Mouse (Mus musculus) hindbrain, postnatal 0 days (tissue): ENCODE results near the gene Hoxa10. TPM values are rescaled to one million over a fixed set of nuclear protein-coding genes. Genes with fewer than 3 reads are reported as not detected.
A peak's percentile ranks its signal among the peaks of the same experiment; 100 is the strongest.

Experiments
- ATAC-seq: fragments of 200-750 bp; cut with Nextera tagmentation; 2 replicates; pipeline ENCODE4 v1.8.0; 2017; ENCODE audit warnings: mild to moderate bottlenecking, moderate TSS enrichment, moderate library complexity
- DNase-seq: peaks from one replicate; pipeline ENCODE4 v3.0.0-alpha.2; 2015; ENCODE audit warnings: low spot score
- H3K27ac ChIP-seq: fragments of 300-500 bp; sonication (generic); 2 replicates; pipeline ENCODE4 v1.5.1; 2014; ENCODE audit warnings: mild to moderate bottlenecking
- H3K27me3 ChIP-seq: fragments of 300-500 bp; sonication (generic); 2 replicates; pipeline ENCODE4 v1.6.1; 2014; ENCODE audit warnings: low read length, mixed read lengths; ENCODE audit not compliant: insufficient read depth
- H3K36me3 ChIP-seq: fragments of 300-500 bp; sonication (generic); 2 replicates; pipeline ENCODE4 v1.6.1; 2014; ENCODE audit warnings: low read length, mixed read lengths; ENCODE audit not compliant: insufficient read depth
- H3K4me1 ChIP-seq: fragments of 300-500 bp; sonication (generic); 2 replicates; pipeline ENCODE4 v1.6.1; 2014; ENCODE audit warnings: antibody characterized with exemption, low read length, mixed read lengths; ENCODE audit not compliant: insufficient read depth
- H3K4me2 ChIP-seq: fragments of 300-500 bp; sonication (generic); 2 replicates; pipeline ENCODE4 v1.6.1; 2014; ENCODE audit warnings: low read depth, mild to moderate bottlenecking, low read length, moderate library complexity, mixed read lengths
- H3K4me3 ChIP-seq: fragments of 300-500 bp; sonication (generic); 2 replicates; pipeline ENCODE4 v1.5.1; 2014; ENCODE audit warnings: low read length
- H3K9ac ChIP-seq: fragments of 300-500 bp; sonication (generic); replicated peaks from 2 replicates; pipeline ENCODE4 v1.6.1; 2014; ENCODE audit warnings: mild to moderate bottlenecking, low read length, moderate library complexity, mixed read lengths
- H3K9me3 ChIP-seq: fragments of 300-500 bp; sonication (generic); 2 replicates; pipeline ENCODE4 v1.6.1; 2016; ENCODE audit warnings: low read length, mixed read lengths
- CTCF ChIP-seq: IDR thresholded peaks from 2 replicates; pipeline ENCODE4 v1.5.1; 2016; ENCODE audit warnings: antibody characterized with exemption, control low read depth, low read depth
- WGBS: fragments of 180-500 bp; shearing (Covaris S2); extraction: QIAGEN DNeasy Blood & Tissue Kit; methylation state at CpG from one replicate; pipeline ENCODE4 v1.1.7; 2014; 5-methylcytosine and 5-hydroxymethylcytosine counted together
- microRNA counts: library from miRNA; unstranded; fragments of <30 nt; microRNA quantifications from one replicate; lab custom pipeline; 2015
- microRNA-seq, 2 experiments: library from miRNA; unstranded; fragments of <30 nt; microRNA quantifications; one replicate each; pipeline ENCODE4; 2016
- polyA plus RNA-seq: library from polyadenylated mRNA; unstranded; fragments of >200 nt; fragmentation: Nextera tagmentation; extraction: Ambion mirVana; gene quantifications from 2 replicates; pipeline ENCODE4 v1.2.1, GENCODE M21; 2015
- total RNA-seq: library from RNA; depleted of rRNA; stranded (reverse); fragments of >200 nt; gene quantifications from 2 replicates; pipeline ENCODE4 v1.2.3, GENCODE M21; 2014; rRNA removed

Hoxa10 gene
- total and polyA plus RNA-seq, 2 experiments from 2014 or later = not detected

DNA sequence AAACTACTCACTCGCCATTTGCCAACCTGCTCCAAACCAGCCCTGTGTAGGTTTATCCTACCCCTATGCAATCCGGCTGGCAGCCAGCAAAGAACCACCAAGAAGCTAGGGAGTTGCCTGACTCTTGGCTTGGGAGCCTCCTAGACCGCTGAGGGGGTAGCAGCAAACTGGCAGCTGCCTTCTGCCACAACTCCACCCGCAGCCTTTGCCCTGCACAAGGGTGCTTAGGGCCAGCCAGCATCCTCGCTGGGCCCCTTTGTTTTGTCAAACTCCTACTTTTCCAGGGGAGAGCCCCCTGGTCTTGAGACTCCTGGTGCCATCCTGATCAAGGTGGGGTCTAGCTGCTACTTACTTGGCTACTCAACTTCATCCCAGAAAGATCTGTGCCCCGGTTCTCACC lies 56.0 kb downstream of the Hoxa10 start:
- peak overlapping the region; percentile 45; the same call in 1 of the 2 replicates for H3K27ac ChIP-seq
- 6% methylated on average over 6 of the region's 6 CpGs for WGBS
- peaks cover 93% of the 10 kb centered on the region for H3K27me3 ChIP-seq
- no peak overlapping the region for H3K9ac ChIP-seq
- no peak for ATAC-seq
- H3K36me3 ChIP-seq = no peaks in the 10 kb centered on the region
- no peak overlapping the region for H3K4me3 ChIP-seq
- DNase-seq = no peak
- no peak for TF ChIP-seq CTCF
- H3K9me3 ChIP-seq = no peaks in the 10 kb centered on the region
- peak overlapping the region; percentile 30; the same call in 1 of the 2 replicates for H3K4me2 ChIP-seq
- H3K4me1 ChIP-seq = 0 out of 2 replicates have a peak, but pooled peaks cover 4% of the 10 kb centered on the region

- Histone ChIP-seq H3K9ac (no peak overlapping the region), H3K27ac (0 out of 2 replicates have a peak overlapping the region, but pooled peaks have one; percentile 45), H3K4me1 (0 out of 2 replicates have a peak, but pooled peaks cover 4% of the 10 kb centered on the region), H3K36me3 (no peaks in the 10 kb centered on the region), H3K27me3 (peaks cover 97% of the 10 kb centered on the region), H3K9me3 (no peaks in the 10 kb centered on the region), H3K4me3 (no peak overlapping the region), H3K4me2 (0 out of 2 replicates have a peak overlapping the region, but pooled peaks have one; percentile 5)
- WGBS = 13% methylated on average over 10 of the region's 10 CpGs
- no peak for TF ChIP-seq CTCF
- no peak for DNase-seq
- no peak for ATAC-seq
These were observed 57.2 kb downstream of the Hoxa10 start for GRCm38 (mm10) chr6:52183311-52184080.

GRCm38 (mm10) chr6:52182793-52183192 lies 57.9 kb downstream of the Hoxa10 start:
- Histone ChIP-seq H3K36me3 (no peaks in the 10 kb centered on the region), H3K27me3 (peaks cover 90% of the 10 kb centered on the region), H3K4me2 (peak overlapping the region; percentile 5; the same call in 1 of the 2 replicates), H3K4me3 (no peak overlapping the region), H3K9ac (no peak overlapping the region), H3K9me3 (no peaks in the 10 kb centered on the region), H3K27ac (no peak overlapping the region), H3K4me1 (0 out of 2 replicates have a peak, but pooled peaks cover 4% of the 10 kb centered on the region)
- WGBS = 19% methylated on average over 1 of the region's 1 CpGs
- ATAC-seq = no peak
- no peak for TF ChIP-seq CTCF
- no peak for DNase-seq

- no peak for TF ChIP-seq CTCF
- Histone ChIP-seq H3K9me3 (no peaks in the 10 kb centered on the region), H3K4me1 (0 out of 2 replicates have a peak, but pooled peaks cover 4% of the 10 kb centered on the region), H3K27me3 (peaks cover 82% of the 10 kb centered on the region), H3K4me2 (peak overlapping the region; percentile 5; the same call in 1 of the 2 replicates), H3K27ac (no peak overlapping the region), H3K36me3 (no peaks in the 10 kb centered on the region), H3K9ac (no peak overlapping the region), H3K4me3 (no peak overlapping the region)
- ATAC-seq = no peak
- 25% methylated on average over 2 of the region's 2 CpGs for WGBS
- no peak for DNase-seq
These were observed 58.6 kb downstream of the Hoxa10 start for GRCm38 (mm10) chr6:52182030-52182429.

MicroRNAs within 50 kb of the gene (microRNA counts, 519-probe panel; counts per million panel counts)
- 370 counts per million, percentile 5 among the panel's probes with 10 or more counts for microRNA mmu-miR-196b (lab: Ali Mortazavi, UCI)

Small RNA genes within 50 kb of the gene (microRNA-seq; reads per million reads assigned to microRNA genes)
- 15.0 to 17.5 reads per million in 2 experiments for gene Mir196b

Other genes with a start within 250 kb of the Hoxa10 start
- gene Skap2, start 228.3 kb downstream of the Hoxa10 start, total RNA-seq = 9.8 and 11.1 TPM in 2 replicates
- 28.1 TPM in 2 replicates for gene Skap2, start 228.3 kb downstream of the Hoxa10 start, polyA plus RNA-seq
- 1.1 and 3.7 TPM in 2 replicates for gene Hoxa1, start 82.5 kb downstream of the Hoxa10 start, total RNA-seq
- 1.1 and 1.2 TPM in 2 replicates for gene Hoxa1, start 82.5 kb downstream of the Hoxa10 start, polyA plus RNA-seq
- 20.3 and 24.3 TPM in 2 replicates for gene Hoxa2, start 76.0 kb downstream of the Hoxa10 start, total RNA-seq
- gene Hoxa2, start 76.0 kb downstream of the Hoxa10 start, polyA plus RNA-seq = 16.3 and 16.5 TPM in 2 replicates
- 1.1 and 1.2 TPM in 2 replicates for gene 5730596B20Rik, start 63.4 kb downstream of the Hoxa10 start, total RNA-seq
- gene 5730596B20Rik, start 63.4 kb downstream of the Hoxa10 start, polyA plus RNA-seq = 1.3 and 1.5 TPM in 2 replicates
- gene Hoxa4, start 49.1 kb downstream of the Hoxa10 start, total RNA-seq = 4.8 and 7.3 TPM in 2 replicates
- gene Hoxa4, start 49.1 kb downstream of the Hoxa10 start, polyA plus RNA-seq = 10.5 and 12.0 TPM in 2 replicates
- gene Hoxa5, start 36.3 kb downstream of the Hoxa10 start, total RNA-seq = 99.2 and 108 TPM in 2 replicates
- gene Hoxa5, start 36.3 kb downstream of the Hoxa10 start, polyA plus RNA-seq = 81.7 and 89.4 TPM in 2 replicates
- gene Hoxa6, start 32.1 kb downstream of the Hoxa10 start, total RNA-seq = 12.3 and 25.8 TPM in 2 replicates
- gene Hoxa6, start 32.1 kb downstream of the Hoxa10 start, polyA plus RNA-seq = 6.0 and 7.7 TPM in 2 replicates
- gene Hoxa3, start 27.5 kb downstream of the Hoxa10 start, total RNA-seq = 8.7 and 9.8 TPM in 2 replicates
- gene Hoxa3, start 27.5 kb downstream of the Hoxa10 start, polyA plus RNA-seq = 7.9 and 8.8 TPM in 2 replicates
- gene Gm28308, start 27.5 kb downstream of the Hoxa10 start, total RNA-seq = 0.83 and 2.2 TPM in 2 replicates
- not detected in 2 replicates for gene Gm28308, start 27.5 kb downstream of the Hoxa10 start, polyA plus RNA-seq
- 2.6 and 2.9 TPM in 2 replicates for gene Hoxa7, start 19.0 kb downstream of the Hoxa10 start, total RNA-seq
- 1.3 and 3.9 TPM in 2 replicates for gene Hoxa7, start 19.0 kb downstream of the Hoxa10 start, polyA plus RNA-seq
- gene Hoxa9, start 9.8 kb downstream of the Hoxa10 start, total RNA-seq = 0.26 TPM in 1 of 2 replicates, not detected in the other
- gene Hoxa9, start 9.8 kb downstream of the Hoxa10 start, polyA plus RNA-seq = 0.18 TPM in 1 of 2 replicates, not detected in the other
- gene Hoxa11, start 5.0 kb upstream of the Hoxa10 start, total RNA-seq = not detected in 2 replicates
- not detected in 2 replicates for gene Hoxa11, start 5.0 kb upstream of the Hoxa10 start, polyA plus RNA-seq
- gene Hoxa13, start 20.0 kb upstream of the Hoxa10 start, total RNA-seq = not detected in 2 replicates
- not detected in 2 replicates for gene Hoxa13, start 20.0 kb upstream of the Hoxa10 start, polyA plus RNA-seq
- gene Evx1, start 72.6 kb upstream of the Hoxa10 start, total RNA-seq = 2.0 and 6.2 TPM in 2 replicates
- 1.3 and 2.1 TPM in 2 replicates for gene Evx1, start 72.6 kb upstream of the Hoxa10 start, polyA plus RNA-seq